Mouse (Mus musculus) large intestine, adult 2 months (tissue): ENCODE results near the gene Plekhn1. TPM values are rescaled to one million over a fixed set of nuclear protein-coding genes. Genes with fewer than 3 reads are reported as not detected.

ENCODE experiments used
- DNase-seq: peaks from one replicate; pipeline ENCODE4 v3.0.0-alpha.2; 2012; ENCODE audit warnings: low read depth, low spot score
- WGBS: fragments of 180-500 bp; shearing (Covaris S2); methylation state at CpG from one replicate; pipeline ENCODE4 v1.1.7; 2018; 5-methylcytosine and 5-hydroxymethylcytosine counted together
- polyA plus RNA-seq: library from polyadenylated mRNA; depleted of rRNA; stranded (reverse); fragments of >200 nt; gene quantifications from 2 replicates; pipeline ENCODE4 v1.2.3, GENCODE M21; 2012; rRNA removed

Plekhn1 gene
- polyA plus RNA-seq, 1 experiment = 35.2 TPM

- WGBS = 47% methylated on average over 6 of the region's 6 CpGs
- no peak for DNase-seq
Measured at GRCm38 (mm10) chr4:156188811-156189323, 45.8 kb downstream of the Plekhn1 start.

- 90% methylated on average over 5 of the region's 5 CpGs for WGBS
- DNase-seq = no peak
Measured at GRCm38 (mm10) chr4:156188162-156188810, 46.4 kb downstream of the Plekhn1 start.

- DNase-seq = no peak
- 71% methylated on average over 31 of the region's 31 CpGs for WGBS
Measured at GRCm38 (mm10) chr4:156185950-156186850, 48.5 kb downstream of the Plekhn1 start.

- WGBS = 93% methylated on average over 13 of the region's 13 CpGs
Measured at GRCm38 (mm10) chr4:156185456-156185949, 49.2 kb downstream of the Plekhn1 start.

GRCm38 (mm10) chr4:156184291-156184954, 50.2 kb downstream of the Plekhn1 start:
- WGBS = 84% methylated on average over 7 of the region's 7 CpGs
- DNase-seq = no peak

More at GRCm38 (mm10) chr4:156185456-156185949, 49.2 kb downstream of the Plekhn1 start:
- DNase-seq = no peak

- 82% methylated on average over 5 of the region's 5 CpGs for WGBS
- no peak for DNase-seq
Measured at GRCm38 (mm10) chr4:156183747-156184146, 50.9 kb downstream of the Plekhn1 start.

- no peak for DNase-seq
- WGBS = 88% methylated on average over 9 of the region's 9 CpGs
Measured at GRCm38 (mm10) chr4:156177630-156178029, 57.0 kb downstream of the Plekhn1 start.

GRCm38 (mm10) chr4:156171828-156172227, 62.8 kb downstream of the Plekhn1 start:
- 93% methylated on average over 11 of the region's 11 CpGs for WGBS
- DNase-seq = no peak

Other genes with a start within 250 kb of the Plekhn1 start
- 5.9 and 6.0 TPM in 2 replicates for gene B3galt6, start 242.2 kb downstream of the Plekhn1 start, polyA plus RNA-seq
- 77.4 and 77.7 TPM in 2 replicates for gene Sdf4, start 242.0 kb downstream of the Plekhn1 start, polyA plus RNA-seq
- 7.4 and 8.8 TPM in 2 replicates for gene Tnfrsf4, start 221.0 kb downstream of the Plekhn1 start, polyA plus RNA-seq
- 5.9 and 6.6 TPM in 2 replicates for gene Tnfrsf18, start 208.7 kb downstream of the Plekhn1 start, polyA plus RNA-seq
- 6.6 and 9.2 TPM in 2 replicates for gene Ttll10, start 175.4 kb downstream of the Plekhn1 start, polyA plus RNA-seq
- gene 9430015G10Rik, start 124.9 kb downstream of the Plekhn1 start, polyA plus RNA-seq = 17.1 and 21.9 TPM in 2 replicates
- gene Rnf223, start 104.3 kb downstream of the Plekhn1 start, polyA plus RNA-seq = 0.22 and 0.25 TPM in 2 replicates
- gene Agrn, start 37.4 kb downstream of the Plekhn1 start, polyA plus RNA-seq = 50.8 and 87.5 TPM in 2 replicates
- gene Isg15, start 34.0 kb downstream of the Plekhn1 start, polyA plus RNA-seq = 31.7 and 56.0 TPM in 2 replicates
- gene AW011738, start 31.6 kb downstream of the Plekhn1 start, polyA plus RNA-seq = 1.9 and 2.9 TPM in 2 replicates
- 0.14 and 0.20 TPM in 2 replicates for gene Perm1, start 19.0 kb downstream of the Plekhn1 start, polyA plus RNA-seq
- 65.2 and 67.2 TPM in 2 replicates for gene Noc2l, start 1.2 kb upstream of the Plekhn1 start, polyA plus RNA-seq
- gene Samd11, start 20.8 kb upstream of the Plekhn1 start, polyA plus RNA-seq = 0.06 and 0.30 TPM in 2 replicates
- gene Vmn2r-ps159, start 96.2 kb upstream of the Plekhn1 start, polyA plus RNA-seq = not detected in 2 replicates